Mouse (Mus musculus) frontal cortex, postnatal 10 days (tissue): ENCODE data around the gene Gnat1.
A peak's percentile ranks its signal among the peaks of the same experiment; 100 is the strongest.

Experiments used
- DNase-seq, 2 experiments: peaks; one replicate each; pipeline ENCODE4 v3.0.0; 2022; ENCODE audit warnings: low spot score in 2 of 2, mixed read lengths in 1 of 2

Gene Gnat1

DNA sequence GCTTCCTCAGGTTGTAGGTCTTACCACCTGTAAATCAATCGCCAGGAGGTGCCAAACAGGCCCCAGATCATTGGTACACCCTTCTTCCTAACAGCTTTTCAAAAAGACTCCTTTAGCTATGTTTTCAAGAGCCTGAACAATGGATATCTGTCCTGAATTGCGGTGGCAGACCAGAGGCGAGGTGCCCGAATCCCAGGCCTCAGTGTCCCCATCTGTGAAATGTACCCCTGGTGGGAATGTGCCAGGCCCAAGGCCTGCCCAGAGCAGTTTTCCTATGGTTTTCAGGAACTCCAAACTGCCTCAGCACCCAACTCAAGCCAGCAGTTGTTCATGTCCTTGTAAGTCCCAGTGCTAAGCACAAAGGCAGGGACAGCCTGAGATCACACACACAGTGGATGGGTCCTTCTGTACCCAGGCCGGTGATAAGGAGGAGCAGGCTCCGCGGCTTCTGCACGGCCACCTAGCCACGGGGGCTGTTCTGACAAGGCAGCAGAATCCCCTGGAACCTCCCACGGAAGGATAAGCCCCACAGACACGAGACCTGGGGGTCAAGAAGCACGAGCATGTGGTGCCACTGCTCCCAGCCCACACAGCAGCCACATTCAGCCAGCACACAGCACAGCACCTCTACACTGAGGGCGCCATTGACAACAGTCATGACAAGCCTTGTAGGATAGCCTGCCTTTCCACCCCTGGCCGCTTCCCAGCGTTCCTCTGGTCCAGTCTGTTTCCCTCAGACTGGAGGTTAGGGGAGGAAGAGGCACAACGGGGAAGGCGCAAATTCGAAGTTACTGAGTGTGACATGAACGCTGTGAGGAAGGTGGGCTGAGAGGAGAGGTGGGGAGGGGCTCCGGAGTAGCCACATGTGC, 51.9 kb downstream of the Gnat1 start:
- DNase-seq, result no peak

DNA sequence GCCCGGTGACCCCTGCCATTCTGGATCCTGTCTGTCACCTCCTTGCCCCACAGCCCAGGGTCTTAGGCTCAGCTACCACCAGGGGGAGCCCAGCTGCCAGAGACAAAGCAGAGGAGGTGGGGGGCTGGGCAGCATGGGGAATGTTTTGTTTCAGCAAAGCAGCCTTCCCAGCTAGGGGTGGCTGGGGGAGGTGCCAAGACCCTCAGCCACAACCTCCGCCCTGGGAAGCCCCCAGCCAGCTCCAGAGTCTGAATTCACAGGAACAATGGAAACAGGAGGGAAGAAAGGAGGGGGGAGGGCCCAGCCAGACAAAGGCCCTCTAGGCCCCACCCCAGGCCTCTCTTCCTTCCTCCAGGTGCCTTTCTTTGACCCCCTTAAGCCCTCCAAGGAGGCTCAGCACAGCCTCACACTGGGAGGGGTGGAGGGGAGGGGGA, 52.7 kb downstream of the Gnat1 start:
- DNase-seq, result peak; percentile 83 to 86

- no peak for DNase-seq
Observed at GRCm38 (mm10) chr9:107626158-107626843, 53.2 kb downstream of the Gnat1 start.

GRCm38 (mm10) chr9:107625351-107626128, 54.0 kb downstream of the Gnat1 start:
- no peak for DNase-seq

- DNase-seq, result no peak
Observed at GRCm38 (mm10) chr9:107624951-107625350, 54.6 kb downstream of the Gnat1 start.

DNA sequence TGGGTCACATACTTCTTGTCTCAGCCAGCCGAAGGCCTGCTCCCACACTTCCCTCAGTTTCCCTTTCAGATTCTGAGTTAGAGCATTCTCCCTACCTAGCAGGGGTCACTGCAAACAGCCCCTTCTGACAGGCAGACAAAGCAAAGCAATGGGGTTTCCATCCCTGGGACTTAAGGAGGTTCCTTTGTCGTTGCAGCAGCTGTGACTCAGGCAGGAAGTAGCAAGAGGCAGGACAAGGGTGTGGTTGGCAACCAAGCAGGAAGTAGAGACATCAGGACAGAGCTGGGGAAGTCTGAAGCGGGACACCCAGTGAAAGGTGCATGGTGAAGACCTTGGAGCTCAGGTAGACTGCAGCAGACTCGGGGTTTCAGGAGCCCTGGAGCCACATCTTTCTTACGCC, 55.0 kb downstream of the Gnat1 start:
- no peak for DNase-seq
